Mouse (Mus musculus): ENCODE results near the gene Tmem101. TPM values are rescaled to one million over a fixed set of nuclear protein-coding genes. Genes with fewer than 3 reads are reported as not detected.
A peak's percentile ranks its signal among the peaks of the same experiment; 100 is the strongest.

Tmem101 gene
- polyA plus RNA-seq (2012; fragmentation: generic; extraction: Trizol), result 25.1 TPM
- long read RNA-seq, experiment 1, transcript Tmem101-201 (4 exons, 1,574 nt), result major isoform, 29 of 35 reads
- long read RNA-seq, experiment 1, partial matches to known transcripts, result 1 of 35 reads
- long read RNA-seq, experiment 1, other reads (novel, unspliced or antisense), result 5 of 35 reads
- long read RNA-seq, experiment 2, transcript Tmem101-201 (4 exons, 1,574 nt), result major isoform, 57 of 64 reads
- long read RNA-seq, experiment 2, partial matches to known transcripts, result 1 of 64 reads
- long read RNA-seq, experiment 2, other reads (novel, unspliced or antisense), result 5 of 64 reads

DNA sequence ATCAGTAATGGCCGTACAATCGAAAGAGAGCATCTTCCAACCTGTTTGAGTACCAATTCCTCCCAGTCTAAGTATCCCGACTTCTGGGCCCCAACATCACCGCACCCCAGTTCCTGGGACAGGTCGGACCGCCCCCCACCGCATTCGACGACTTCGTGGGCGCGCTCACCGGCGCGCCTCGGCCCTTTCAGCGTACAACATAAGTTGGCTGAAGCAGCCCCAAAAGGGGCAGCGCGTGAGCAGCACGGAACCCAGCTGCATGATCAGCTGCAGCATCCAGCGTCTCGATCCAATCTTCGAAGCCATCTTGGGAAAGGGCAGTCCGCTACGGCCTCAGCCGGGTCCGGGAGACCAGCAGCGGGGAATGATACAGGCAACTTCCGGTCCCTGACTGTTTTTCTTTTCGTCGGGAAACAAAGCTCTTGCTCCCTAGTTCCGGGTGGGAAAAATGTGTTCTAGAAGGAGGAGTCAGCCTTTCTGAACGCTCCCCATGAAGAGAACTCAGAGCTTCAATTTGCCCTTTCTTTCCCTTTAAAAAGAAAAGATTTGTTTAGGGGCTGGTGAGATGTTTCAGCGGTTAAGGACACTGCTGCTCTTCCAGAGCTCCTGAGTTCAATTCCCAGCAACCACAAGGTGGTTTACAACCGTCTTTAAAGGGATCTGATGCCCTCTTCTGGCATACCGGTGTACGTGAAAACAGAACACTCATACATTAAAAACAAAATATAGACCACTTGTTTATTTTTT lies at the start of gene Tmem101:
Tmem101 (minus strand) TSS at position 366 of the 747 bp plus-strand sequence.
- Histone ChIP-seq H3K79me2 (ENCODE audit: control insufficient read depth, insufficient read depth) (peaks cover 8% of the 10 kb centered on the region), H3ac (ENCODE audit: control insufficient read depth, insufficient read length, low read depth) (peak within 1 kb of the TSS; percentile 97), H3K27me3 (ENCODE audit: control insufficient read depth, insufficient read depth, insufficient read length) (no peaks in the 10 kb centered on the region), H3K4me3 (ENCODE audit: insufficient read depth, poor library complexity, severe bottlenecking) (peak within 1 kb of the TSS; percentile 86), H3K36me3 (ENCODE audit: control insufficient read depth, insufficient read depth) (peaks cover 21% of the 10 kb centered on the region), H3K79me3 (ENCODE audit: low read depth) (no peaks in the 10 kb centered on the region)
- TF ChIP-seq MAX (IDR thresholded peaks at IDR 0.05), result peak; percentile 61
- no peak for TF ChIP-seq MYOG (IDR thresholded peaks at IDR 0.05; ENCODE audit: control insufficient read depth, extremely low read depth, insufficient read length)
- TF ChIP-seq FOSL1 (IDR thresholded peaks at IDR 0.05; ENCODE audit: insufficient read depth, low read length, poor library complexity, severe bottlenecking), result no peak

DNA sequence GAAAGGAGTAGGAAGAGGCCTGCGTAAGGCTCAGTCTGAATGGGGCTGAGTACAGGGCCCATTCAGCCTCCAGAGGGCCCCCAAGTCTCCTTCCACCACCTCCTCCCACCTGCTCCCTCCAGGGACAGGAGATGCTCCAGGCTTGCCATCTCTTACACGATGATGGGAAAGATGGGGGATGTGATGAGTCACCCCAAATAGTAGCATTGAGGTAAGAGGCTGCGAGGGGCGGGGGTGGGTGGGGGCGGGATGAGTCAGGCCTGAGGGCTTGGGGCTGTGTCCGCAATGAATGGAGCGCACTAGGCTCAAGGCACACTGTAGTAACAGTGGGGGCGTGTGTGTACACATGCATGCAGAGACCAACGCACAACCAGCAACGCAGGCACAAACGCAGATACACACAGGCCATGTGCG lies 45.2 kb upstream of the Tmem101 start:
- H3ac ChIP-seq (ENCODE audit: control insufficient read depth, insufficient read length, low read depth), result no peak overlapping the region
- no peaks in the 10 kb centered on the region for H3K79me3 ChIP-seq (ENCODE audit: low read depth)
- H3K36me3 ChIP-seq (ENCODE audit: control insufficient read depth, insufficient read depth), result peaks cover 60% of the 10 kb centered on the region
- no peak overlapping the region for H3K4me3 ChIP-seq (ENCODE audit: insufficient read depth, poor library complexity, severe bottlenecking)
- TF ChIP-seq CTCF (IDR thresholded peaks at IDR 0.05; ENCODE audit: control insufficient read depth, insufficient read depth, insufficient read length) (peak; percentile 73), MYOG (IDR thresholded peaks at IDR 0.05; ENCODE audit: control insufficient read depth, extremely low read depth, insufficient read length) (no peak), MYOD1 (IDR thresholded peaks at IDR 0.05; ENCODE audit: control insufficient read depth, insufficient read length, low read depth) (peak; percentile 76), USF1 (IDR thresholded peaks at IDR 0.05; ENCODE audit: low read depth) (no peak), CEBPB (IDR thresholded peaks at IDR 0.05; ENCODE audit: low read depth) (no peak), MAX (IDR thresholded peaks at IDR 0.05) (peak; percentile 31)
- no peaks in the 10 kb centered on the region for H3K27me3 ChIP-seq (ENCODE audit: control insufficient read depth, insufficient read depth, insufficient read length)
- peaks cover under 1% of the 10 kb centered on the region for H3K79me2 ChIP-seq (ENCODE audit: control insufficient read depth, insufficient read depth)

DNA sequence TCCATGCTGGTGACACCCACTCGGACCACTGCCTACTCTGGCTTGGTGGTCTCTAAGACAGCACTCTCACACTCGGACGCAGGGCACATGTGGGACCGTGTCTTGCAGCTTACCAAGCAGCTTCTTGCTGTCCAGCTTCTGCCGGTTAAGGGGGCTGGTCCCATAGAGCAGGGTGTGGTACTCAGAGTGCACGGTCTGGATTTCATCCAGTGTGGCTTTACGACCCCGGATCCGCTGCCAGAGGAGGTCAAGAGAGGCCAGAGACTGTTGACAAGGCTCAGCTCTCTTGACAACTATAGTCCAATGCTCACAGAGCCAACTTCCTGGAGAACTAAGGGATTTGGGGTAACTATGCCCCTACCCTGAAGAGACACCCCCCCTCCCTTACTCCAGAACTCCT lies 43.7 kb upstream of the Tmem101 start:
- no peaks in the 10 kb centered on the region for H3K79me3 ChIP-seq (ENCODE audit: low read depth)
- H3K4me3 ChIP-seq (ENCODE audit: insufficient read depth, poor library complexity, severe bottlenecking), result no peak overlapping the region
- H3K79me2 ChIP-seq (ENCODE audit: control insufficient read depth, insufficient read depth), result no peaks in the 10 kb centered on the region
- H3ac ChIP-seq (ENCODE audit: control insufficient read depth, insufficient read length, low read depth), result no peak overlapping the region
- H3K27me3 ChIP-seq (ENCODE audit: control insufficient read depth, insufficient read depth, insufficient read length), result no peaks in the 10 kb centered on the region
- no peak for TF ChIP-seq FOSL1 (IDR thresholded peaks at IDR 0.05; ENCODE audit: insufficient read depth, low read length, poor library complexity, severe bottlenecking)
- TF ChIP-seq MYOG (IDR thresholded peaks at IDR 0.05; ENCODE audit: control insufficient read depth, extremely low read depth, insufficient read length), result no peak
- TF ChIP-seq USF1 (IDR thresholded peaks at IDR 0.05; ENCODE audit: low read depth), result no peak
- no peak for TF ChIP-seq MYOD1 (IDR thresholded peaks at IDR 0.05; ENCODE audit: control insufficient read depth, insufficient read length, low read depth)
- no peak for TF ChIP-seq CTCF (IDR thresholded peaks at IDR 0.05; ENCODE audit: control insufficient read depth, insufficient read depth, insufficient read length)
- TF ChIP-seq CEBPB (IDR thresholded peaks at IDR 0.05; ENCODE audit: low read depth), result no peak
- no peak for TF ChIP-seq MAX (IDR thresholded peaks at IDR 0.05)
- H3K36me3 ChIP-seq (ENCODE audit: control insufficient read depth, insufficient read depth), result peaks cover 64% of the 10 kb centered on the region

DNA sequence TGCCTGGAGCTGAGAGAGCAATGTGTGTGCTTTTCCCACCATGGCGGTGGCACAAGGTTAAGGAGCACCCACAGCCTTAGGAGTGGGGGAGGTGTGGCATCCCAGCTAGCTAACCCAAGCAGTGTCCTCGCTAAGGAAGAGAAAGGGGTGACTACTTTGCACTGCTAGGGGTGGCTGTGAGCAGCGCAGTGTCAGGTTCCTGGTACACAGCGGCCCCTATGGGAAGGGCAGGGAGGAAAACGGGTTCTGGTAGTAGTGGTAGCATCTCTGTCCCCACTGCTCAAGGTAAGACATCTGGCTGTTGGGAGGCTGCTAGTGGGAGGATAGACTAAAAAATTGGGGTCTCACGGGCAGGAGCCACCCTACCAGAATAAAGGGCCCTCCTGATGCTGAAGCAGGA lies 42.0 kb upstream of the Tmem101 start:
- Histone ChIP-seq H3K4me3 (ENCODE audit: insufficient read depth, poor library complexity, severe bottlenecking) (no peak overlapping the region), H3ac (ENCODE audit: control insufficient read depth, insufficient read length, low read depth) (no peak overlapping the region), H3K36me3 (ENCODE audit: control insufficient read depth, insufficient read depth) (peaks cover 66% of the 10 kb centered on the region), H3K79me2 (ENCODE audit: control insufficient read depth, insufficient read depth) (no peaks in the 10 kb centered on the region), H3K79me3 (ENCODE audit: low read depth) (no peaks in the 10 kb centered on the region), H3K27me3 (ENCODE audit: control insufficient read depth, insufficient read depth, insufficient read length) (no peaks in the 10 kb centered on the region)
- TF ChIP-seq MYOD1 (IDR thresholded peaks at IDR 0.05; ENCODE audit: control insufficient read depth, insufficient read length, low read depth) (no peak), FOSL1 (IDR thresholded peaks at IDR 0.05; ENCODE audit: insufficient read depth, low read length, poor library complexity, severe bottlenecking) (no peak), MAX (IDR thresholded peaks at IDR 0.05) (no peak), USF1 (IDR thresholded peaks at IDR 0.05; ENCODE audit: low read depth) (no peak), CEBPB (IDR thresholded peaks at IDR 0.05; ENCODE audit: low read depth) (no peak), MYOG (IDR thresholded peaks at IDR 0.05; ENCODE audit: control insufficient read depth, extremely low read depth, insufficient read length) (no peak), CTCF (IDR thresholded peaks at IDR 0.05; ENCODE audit: control insufficient read depth, insufficient read depth, insufficient read length) (no peak)

DNA sequence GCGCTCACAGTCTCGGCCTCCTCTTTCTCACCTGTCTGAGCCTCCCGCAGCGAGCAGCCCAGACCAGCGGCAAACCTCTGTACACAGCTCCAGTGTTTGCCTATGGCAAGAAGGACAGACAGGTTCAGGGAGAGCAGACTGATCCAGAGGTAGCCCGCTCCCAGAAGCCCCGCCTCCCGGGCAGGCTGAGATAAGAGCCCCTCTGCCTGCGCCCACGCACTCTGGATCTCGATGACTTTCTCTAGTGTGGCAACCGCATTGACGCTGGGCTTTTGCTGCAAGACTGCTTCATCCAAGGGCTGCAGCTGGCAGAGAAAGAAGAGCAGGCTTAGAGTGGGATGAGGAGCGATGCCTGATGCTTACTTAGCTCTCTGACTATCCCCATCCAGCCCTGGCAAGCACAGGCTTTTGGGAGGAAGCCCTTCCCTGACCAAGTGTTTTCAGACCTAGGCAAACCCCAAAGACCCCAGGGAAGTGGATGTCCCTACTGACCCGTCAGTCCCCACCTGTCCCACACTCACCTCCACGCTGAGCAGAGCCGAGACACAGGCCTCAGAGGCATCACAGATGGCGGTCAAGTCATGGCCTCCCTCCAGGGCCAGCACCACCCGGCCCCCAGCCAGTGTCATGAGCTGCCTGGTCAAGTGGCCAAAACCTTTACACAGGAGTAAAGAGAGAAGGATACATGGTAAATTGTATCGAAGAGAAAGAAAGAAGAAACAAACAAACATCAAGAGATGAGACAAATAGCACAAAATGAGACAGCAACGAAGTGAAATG lies 40.0 kb upstream of the Tmem101 start:
- Histone ChIP-seq H3K27me3 (ENCODE audit: control insufficient read depth, insufficient read depth, insufficient read length) (no peaks in the 10 kb centered on the region), H3K36me3 (ENCODE audit: control insufficient read depth, insufficient read depth) (peaks cover 68% of the 10 kb centered on the region), H3K79me2 (ENCODE audit: control insufficient read depth, insufficient read depth) (peaks cover 3% of the 10 kb centered on the region), H3K4me3 (ENCODE audit: insufficient read depth, poor library complexity, severe bottlenecking) (no peak overlapping the region), H3K79me3 (ENCODE audit: low read depth) (no peaks in the 10 kb centered on the region), H3ac (ENCODE audit: control insufficient read depth, insufficient read length, low read depth) (no peak overlapping the region)
- TF ChIP-seq FOSL1 (IDR thresholded peaks at IDR 0.05; ENCODE audit: insufficient read depth, low read length, poor library complexity, severe bottlenecking) (no peak), MAX (IDR thresholded peaks at IDR 0.05) (no peak), MYOG (IDR thresholded peaks at IDR 0.05; ENCODE audit: control insufficient read depth, extremely low read depth, insufficient read length) (no peak)

Measured in C2C12 (cell line).